Mouse (Mus musculus) limb, embryonic 15.5 days (tissue): ENCODE data around the gene Ccdc102a. TPM values are rescaled to one million over a fixed set of nuclear protein-coding genes. Genes with fewer than 3 reads are reported as not detected.

Experiments used
- ATAC-seq: fragments of 200-750 bp; cut with Nextera tagmentation; 2 replicates; pipeline ENCODE4 v1.8.0; 2017; ENCODE audit warnings: low read depth, moderate TSS enrichment; ENCODE audit not compliant: insufficient number of reproducible peaks, low FRiP score, low TSS enrichment
- H3K27ac ChIP-seq: fragments of 300-500 bp; sonication (generic); 2 replicates; pipeline ENCODE4 v1.5.1; 2015; ENCODE audit warnings: moderate library complexity, mild to moderate bottlenecking, inconsistent platforms
- H3K27me3 ChIP-seq: fragments of 300-500 bp; sonication (generic); 2 replicates; pipeline ENCODE4 v1.6.1; 2015; ENCODE audit warnings: inconsistent platforms
- H3K36me3 ChIP-seq: fragments of 300-500 bp; sonication (generic); 2 replicates; pipeline ENCODE4 v1.6.1; 2015; ENCODE audit warnings: inconsistent platforms
- H3K4me1 ChIP-seq: fragments of 300-500 bp; sonication (generic); 2 replicates; pipeline ENCODE4 v1.6.1; 2015; ENCODE audit warnings: inconsistent platforms
- H3K4me2 ChIP-seq: fragments of 300-500 bp; sonication (generic); 2 replicates; pipeline ENCODE4 v1.6.1; 2015; ENCODE audit warnings: mild to moderate bottlenecking, inconsistent platforms
- H3K4me3 ChIP-seq: fragments of 300-500 bp; sonication (generic); 2 replicates; pipeline ENCODE4 v1.5.1; 2015; ENCODE audit warnings: mild to moderate bottlenecking, inconsistent platforms
- H3K9ac ChIP-seq: fragments of 300-500 bp; sonication (generic); 2 replicates; pipeline ENCODE4 v1.6.1; 2015; ENCODE audit warnings: inconsistent platforms
- H3K9me3 ChIP-seq: fragments of 300-500 bp; sonication (generic); 2 replicates; pipeline ENCODE4 v1.6.1; 2016; ENCODE audit warnings: inconsistent platforms
- WGBS: fragments of 180-500 bp; shearing (Covaris S2); methylation state at CpG from one replicate; pipeline ENCODE4 v1.1.7; 2015; 5-methylcytosine and 5-hydroxymethylcytosine counted together
- polyA plus RNA-seq: library from polyadenylated mRNA; unstranded; fragments of >200 nt; fragmentation: Nextera tagmentation; extraction: Ambion mirVana; gene quantifications from 2 replicates; pipeline ENCODE4 v1.2.1, GENCODE M21; 2015

Gene Ccdc102a
- polyA plus RNA-seq, 1 experiment from 2014 or later: 41.8 TPM

DNA sequence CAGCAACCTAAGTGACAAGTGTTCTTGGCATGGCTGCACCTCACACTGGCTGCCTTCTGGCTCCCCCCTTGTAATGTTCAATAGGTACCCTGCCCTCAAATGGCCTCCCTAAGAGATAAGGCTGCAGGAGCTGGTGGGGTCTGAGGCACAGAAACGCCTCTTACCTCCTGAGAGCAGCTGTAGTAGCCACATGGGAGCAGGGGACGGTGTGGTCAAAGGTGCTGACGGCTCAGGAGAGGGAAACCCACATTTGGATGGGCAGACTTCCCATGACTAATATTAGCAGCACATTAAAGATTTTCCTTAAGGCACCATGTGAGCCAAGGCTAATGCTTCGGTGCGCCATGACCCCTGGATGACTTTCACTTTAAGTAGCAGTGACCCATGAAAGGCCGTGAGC, 17.3 kb downstream of the Ccdc102a start:
- peaks cover 35% of the 10 kb centered on the region for H3K36me3 ChIP-seq
- ATAC-seq: no peak
- H3K27me3 ChIP-seq: no peaks in the 10 kb centered on the region
- peaks cover 59% of the 10 kb centered on the region for H3K4me1 ChIP-seq
- no peak overlapping the region for H3K4me2 ChIP-seq
- WGBS: 19% methylated on average over 6 of the region's 6 CpGs
- H3K9ac ChIP-seq: no peak overlapping the region
- H3K9me3 ChIP-seq: no peaks in the 10 kb centered on the region
- no peak overlapping the region for H3K4me3 ChIP-seq
- no peak overlapping the region for H3K27ac ChIP-seq

DNA sequence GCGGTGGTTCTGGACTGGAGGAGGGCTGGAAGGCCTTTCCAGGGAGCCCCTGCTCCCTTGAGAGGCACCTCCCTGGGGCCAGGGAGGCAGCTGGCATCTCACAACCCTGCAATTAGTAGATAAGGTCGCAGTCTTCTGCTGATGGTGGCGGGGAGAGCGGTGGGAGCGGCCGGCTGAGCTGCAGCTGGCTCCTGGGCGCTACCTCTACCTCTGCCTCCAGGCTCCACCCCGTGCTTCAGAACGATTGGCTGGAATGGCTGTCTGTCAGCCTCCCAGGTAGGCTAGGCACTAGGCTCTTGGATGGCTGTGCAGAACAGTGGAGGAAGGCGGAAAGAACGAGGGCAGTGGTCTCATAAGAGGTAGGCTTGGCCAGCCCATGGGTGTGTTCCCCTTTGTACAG, 18.6 kb downstream of the Ccdc102a start:
- H3K36me3 ChIP-seq: peaks cover 22% of the 10 kb centered on the region
- no peak overlapping the region for H3K27ac ChIP-seq
- no peak overlapping the region for H3K9ac ChIP-seq
- H3K27me3 ChIP-seq: no peaks in the 10 kb centered on the region
- H3K4me3 ChIP-seq: no peak overlapping the region
- WGBS: 19% methylated on average over 11 of the region's 11 CpGs
- peak overlapping the region; percentile 31; the same call in 1 of the 2 replicates for H3K4me2 ChIP-seq
- no peak for ATAC-seq
- no peaks in the 10 kb centered on the region for H3K9me3 ChIP-seq
- peaks cover 53% of the 10 kb centered on the region for H3K4me1 ChIP-seq

DNA sequence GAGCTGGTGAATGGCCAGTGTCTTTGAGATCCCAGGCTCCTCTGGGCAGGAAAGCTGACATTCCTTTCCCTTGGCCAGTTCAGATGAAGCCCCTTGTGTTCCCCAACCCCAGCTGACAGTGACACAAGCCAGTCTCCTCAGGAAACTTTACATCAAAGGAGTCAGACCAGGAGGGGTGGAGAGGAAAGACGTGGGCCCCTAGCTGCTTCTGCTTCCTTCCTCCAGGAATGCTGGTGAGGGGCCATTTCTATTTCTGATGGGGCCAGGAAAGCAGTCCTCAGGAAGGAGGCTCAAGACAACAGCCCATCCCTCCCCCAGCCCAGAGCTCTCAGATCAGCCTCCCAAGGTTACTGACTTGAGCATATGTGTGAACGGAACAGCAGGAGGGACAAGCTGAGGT, 25.0 kb downstream of the Ccdc102a start:
- H3K4me3 ChIP-seq: no peak overlapping the region
- H3K4me1 ChIP-seq: peaks cover 12% of the 10 kb centered on the region
- 24% methylated on average over 2 of the region's 2 CpGs for WGBS
- no peak overlapping the region for H3K9ac ChIP-seq
- no peaks in the 10 kb centered on the region for H3K27me3 ChIP-seq
- H3K9me3 ChIP-seq: no peaks in the 10 kb centered on the region
- no peak overlapping the region for H3K27ac ChIP-seq
- no peaks in the 10 kb centered on the region for H3K36me3 ChIP-seq
- H3K4me2 ChIP-seq: no peak overlapping the region
- ATAC-seq: no peak

DNA sequence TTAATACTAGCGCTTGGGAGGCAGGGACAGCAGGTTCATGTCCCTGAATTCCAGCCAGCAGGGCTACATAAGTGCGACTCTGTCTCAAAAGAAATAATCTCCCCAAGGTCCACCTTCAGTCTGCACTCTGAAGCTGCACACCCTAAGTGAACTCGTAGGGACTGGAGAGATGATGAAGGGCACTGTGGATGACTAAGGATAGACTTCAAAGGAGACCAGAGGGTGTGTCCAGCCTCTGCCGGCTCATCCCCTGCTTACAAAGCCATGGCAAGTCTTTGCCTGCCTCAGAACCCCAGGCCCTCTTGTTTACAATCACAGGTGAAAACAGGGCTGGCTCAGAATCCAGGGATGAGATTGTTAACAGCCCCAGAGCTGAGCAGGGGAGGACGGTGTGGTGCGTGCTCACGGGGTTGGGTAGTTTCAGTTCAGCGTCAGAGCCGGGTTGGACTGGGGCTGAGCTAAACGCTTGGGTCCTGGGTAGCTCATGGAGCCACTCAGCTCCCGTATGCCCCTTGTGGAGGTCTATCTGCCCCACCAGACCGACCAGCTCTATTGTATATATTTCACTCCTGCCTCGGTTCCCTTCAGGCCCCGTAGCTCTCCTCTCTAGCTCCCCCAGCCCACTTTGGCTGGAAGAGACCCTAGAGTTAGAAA, 29.4 kb downstream of the Ccdc102a start:
- H3K4me2 ChIP-seq: peak overlapping the region; percentile 22; the same call in 1 of the 2 replicates
- H3K27me3 ChIP-seq: no peaks in the 10 kb centered on the region
- 30% methylated on average over 14 of the region's 14 CpGs for WGBS
- no peaks in the 10 kb centered on the region for H3K36me3 ChIP-seq
- H3K4me1 ChIP-seq: peaks cover 6% of the 10 kb centered on the region; the same call in 1 of the 2 replicates
- ATAC-seq: 0 out of 2 replicates have a peak, but pooled peaks have one; percentile 33
- no peaks in the 10 kb centered on the region for H3K9me3 ChIP-seq
- peak overlapping the region; percentile 17; the same call in 1 of the 2 replicates for H3K27ac ChIP-seq
- no peak overlapping the region for H3K4me3 ChIP-seq
- H3K9ac ChIP-seq: no peak overlapping the region

DNA sequence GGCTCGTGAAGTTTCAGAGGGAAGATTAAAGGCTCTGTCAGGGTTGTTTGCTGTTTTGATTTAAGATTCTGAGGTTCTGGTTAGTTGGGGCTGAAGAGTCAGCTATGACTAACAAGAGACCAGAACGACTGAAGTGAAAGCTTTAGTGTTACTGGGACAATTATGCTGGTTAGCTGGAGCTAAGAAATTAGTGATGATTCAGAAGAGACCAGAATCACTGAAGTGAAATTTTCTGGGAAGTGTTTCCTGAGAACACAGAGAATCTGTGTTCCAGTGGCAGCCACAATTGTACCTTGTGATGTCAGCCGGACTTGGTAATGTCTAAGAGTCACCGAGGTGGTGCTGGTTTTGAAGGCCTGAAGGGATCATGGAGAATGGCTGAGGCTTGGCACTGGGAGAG, 37.2 kb downstream of the Ccdc102a start:
- H3K27ac ChIP-seq: no peak overlapping the region
- WGBS: 64% methylated on average over 4 of the region's 4 CpGs
- H3K9ac ChIP-seq: no peak overlapping the region
- no peaks in the 10 kb centered on the region for H3K36me3 ChIP-seq
- H3K9me3 ChIP-seq: no peaks in the 10 kb centered on the region
- no peaks in the 10 kb centered on the region for H3K27me3 ChIP-seq
- H3K4me3 ChIP-seq: no peak overlapping the region
- H3K4me1 ChIP-seq: peaks cover 11% of the 10 kb centered on the region
- no peak overlapping the region for H3K4me2 ChIP-seq
- no peak for ATAC-seq

DNA sequence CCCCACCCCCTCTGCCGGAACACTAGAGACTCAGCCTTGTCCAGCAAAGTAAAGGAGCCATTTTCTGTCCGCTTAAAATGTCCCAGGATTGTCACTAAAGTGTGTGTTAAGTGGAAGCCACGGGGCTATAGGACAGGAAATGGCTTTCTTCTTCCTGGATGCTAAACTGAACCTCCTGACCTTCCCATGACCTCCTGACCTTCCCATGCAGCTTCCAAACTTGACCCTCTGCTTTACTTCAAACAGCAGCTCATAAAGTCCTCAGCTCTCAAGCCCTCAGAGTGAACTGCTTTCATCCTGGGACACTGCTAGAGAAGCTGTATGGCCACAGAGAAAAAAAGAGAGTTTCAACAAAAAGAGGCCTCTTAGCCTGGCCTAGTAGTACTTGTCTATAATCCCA, 41.1 kb downstream of the Ccdc102a start:
- H3K9me3 ChIP-seq: no peaks in the 10 kb centered on the region
- peak overlapping the region; percentile 24; the same call in 1 of the 2 replicates for H3K27ac ChIP-seq
- H3K27me3 ChIP-seq: 0 out of 2 replicates have a peak, but pooled peaks cover 10% of the 10 kb centered on the region
- no peak overlapping the region for H3K9ac ChIP-seq
- peak overlapping the region; percentile 62; the same call in 1 of the 2 replicates for H3K4me3 ChIP-seq
- ATAC-seq: no peak
- peaks cover 40% of the 10 kb centered on the region for H3K4me1 ChIP-seq
- H3K36me3 ChIP-seq: no peaks in the 10 kb centered on the region
- H3K4me2 ChIP-seq: no peak overlapping the region
- WGBS: 24% methylated on average over 3 of the region's 3 CpGs

DNA sequence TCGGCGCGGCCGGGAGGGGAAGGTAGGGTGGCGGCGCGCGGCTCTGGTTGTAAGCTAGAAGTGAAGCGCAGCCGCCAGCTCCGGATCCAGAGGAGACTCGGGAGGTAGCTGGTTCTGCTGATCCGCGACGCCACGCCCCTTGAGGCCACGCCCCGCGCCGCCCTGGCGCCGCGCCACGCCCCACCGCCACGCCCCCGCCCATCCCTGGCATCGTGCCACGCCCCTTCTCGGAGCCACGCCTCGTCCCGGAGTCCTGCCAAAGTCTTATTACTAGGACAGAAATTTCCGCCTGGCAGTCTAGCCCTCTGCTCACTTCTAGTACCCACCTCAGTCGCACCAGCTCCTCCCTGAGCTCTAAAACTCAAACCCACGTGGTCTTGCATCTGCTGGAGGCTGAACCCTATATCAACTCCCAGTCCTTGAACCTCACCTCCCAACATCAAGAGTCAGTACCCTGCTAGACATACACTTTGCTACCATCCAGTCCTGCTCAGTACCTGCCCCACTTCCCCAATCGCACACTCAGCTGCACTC, 41.6 kb downstream of the Ccdc102a start, which contains the start of gene Dok4:
Gene Dok4, minus strand, starts transcription at position 134 of the 534 bp plus-strand sequence.
- Histone ChIP-seq H3K9me3 (no peaks in the 10 kb centered on the region), H3K27me3 (0 out of 2 replicates have a peak, but pooled peaks cover 10% of the 10 kb centered on the region), H3K9ac (peak within 1 kb of the TSS; percentile 64), H3K27ac (peak within 1 kb of the TSS; percentile 78), H3K4me1 (peaks cover 45% of the 10 kb centered on the region), H3K36me3 (no peaks in the 10 kb centered on the region), H3K4me2 (peak within 1 kb of the TSS; percentile 91), H3K4me3 (peak within 1 kb of the TSS; percentile 62)
- under 1% methylated on average over 37 of the region's 37 CpGs for WGBS
- peak; percentile 84 for ATAC-seq

DNA sequence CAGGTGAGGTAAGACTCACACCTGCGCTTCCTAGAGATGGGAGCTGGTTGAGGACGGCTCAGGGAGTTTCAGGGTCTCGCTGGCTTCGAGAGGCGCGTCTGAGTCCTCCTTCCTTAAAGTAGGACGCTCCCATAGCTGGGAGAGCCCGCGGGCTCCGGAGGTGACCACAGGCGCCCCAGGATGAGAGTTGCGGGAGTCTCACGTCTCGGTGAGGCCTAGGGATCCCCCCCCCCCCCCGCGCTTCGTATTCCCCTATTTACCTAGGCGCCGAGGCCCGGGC, 42.1 kb downstream of the Ccdc102a start:
- Histone ChIP-seq H3K27ac (peak overlapping the region; percentile 78), H3K4me1 (peaks cover 50% of the 10 kb centered on the region), H3K4me2 (peak overlapping the region; percentile 91)

DNA sequence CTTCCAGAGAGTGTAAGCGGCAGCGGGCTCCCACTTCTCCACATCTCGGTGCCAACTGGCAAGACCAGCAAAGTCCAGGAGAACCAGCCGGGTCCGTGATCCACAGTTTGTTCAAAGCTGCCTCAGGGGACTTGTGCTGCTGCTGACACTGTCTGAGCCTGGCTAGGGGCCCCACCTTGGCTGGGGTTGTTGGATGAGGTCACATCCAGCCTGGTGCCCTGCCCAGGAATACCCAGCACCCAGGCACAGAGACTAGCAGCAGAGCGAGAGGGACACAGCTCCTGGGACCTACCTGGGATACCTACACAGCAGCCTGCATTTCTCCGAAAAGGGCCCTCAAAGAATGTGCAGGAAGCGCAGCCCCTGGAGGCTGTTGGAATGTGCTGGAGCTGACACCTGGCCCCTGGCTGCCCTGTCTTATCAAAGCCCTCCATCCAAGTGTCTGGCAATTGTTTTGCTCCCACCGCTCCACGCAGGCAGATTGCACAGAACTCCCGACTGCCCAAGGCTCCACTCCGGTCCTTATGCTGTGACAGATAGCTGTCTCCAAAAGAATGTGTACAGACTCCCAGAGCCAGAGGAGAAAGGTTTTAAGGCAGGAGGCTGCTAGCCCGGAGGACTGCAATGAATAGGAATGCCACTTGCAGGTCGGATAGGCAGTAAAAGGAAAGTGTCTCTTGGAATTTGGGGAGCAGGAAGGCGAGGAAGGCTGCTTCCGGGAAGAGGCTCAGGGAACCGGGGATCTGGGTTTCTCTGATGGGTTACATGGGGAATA, 42.6 kb downstream of the Ccdc102a start:
- Histone ChIP-seq H3K9ac (peak overlapping the region; percentile 64), H3K27me3 (0 out of 2 replicates have a peak, but pooled peaks cover 10% of the 10 kb centered on the region), H3K4me1 (peaks cover 55% of the 10 kb centered on the region), H3K27ac (peak overlapping the region; percentile 78; the same call in 1 of the 2 replicates), H3K4me2 (peak overlapping the region; percentile 91), H3K9me3 (no peaks in the 10 kb centered on the region), H3K36me3 (no peaks in the 10 kb centered on the region), H3K4me3 (peak overlapping the region; percentile 62)
- WGBS: 9% methylated on average over 17 of the region's 17 CpGs
- ATAC-seq: no peak

More for the DNA sequence above, 42.1 kb downstream of the Ccdc102a start:
- WGBS: under 1% methylated on average over 20 of the region's 20 CpGs
- Histone ChIP-seq H3K36me3 (no peaks in the 10 kb centered on the region), H3K27me3 (0 out of 2 replicates have a peak, but pooled peaks cover 10% of the 10 kb centered on the region), H3K9ac (peak overlapping the region; percentile 64), H3K9me3 (no peaks in the 10 kb centered on the region), H3K4me3 (peak overlapping the region; percentile 62)
- ATAC-seq: no peak

DNA sequence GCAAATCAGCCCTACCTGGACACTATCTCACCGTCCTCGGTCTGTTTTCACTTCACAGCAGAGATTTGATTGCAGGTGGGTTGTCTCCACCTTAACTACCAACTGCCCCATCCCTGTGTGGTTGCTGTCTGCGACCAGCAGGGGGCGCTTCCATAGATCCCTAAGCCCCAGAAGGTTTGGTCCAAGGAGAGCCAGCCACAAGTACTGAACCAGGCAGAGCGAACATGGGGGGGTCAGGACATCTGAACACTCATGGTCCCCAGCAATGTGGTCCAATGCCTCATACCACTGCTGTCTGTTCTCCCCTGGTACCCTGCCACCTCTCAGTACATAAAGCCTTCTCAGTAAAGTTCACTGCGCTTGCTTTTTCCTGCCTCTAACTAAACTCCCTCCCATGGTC, 43.5 kb downstream of the Ccdc102a start:
- Histone ChIP-seq H3K36me3 (no peaks in the 10 kb centered on the region), H3K9me3 (no peaks in the 10 kb centered on the region), H3K4me3 (peak overlapping the region; percentile 62), H3K4me1 (peaks cover 63% of the 10 kb centered on the region), H3K27ac (no peak overlapping the region), H3K4me2 (peak overlapping the region; percentile 91), H3K9ac (no peak overlapping the region), H3K27me3 (0 out of 2 replicates have a peak, but pooled peaks cover 10% of the 10 kb centered on the region)
- ATAC-seq: no peak
- WGBS: 8% methylated on average over 6 of the region's 6 CpGs

DNA sequence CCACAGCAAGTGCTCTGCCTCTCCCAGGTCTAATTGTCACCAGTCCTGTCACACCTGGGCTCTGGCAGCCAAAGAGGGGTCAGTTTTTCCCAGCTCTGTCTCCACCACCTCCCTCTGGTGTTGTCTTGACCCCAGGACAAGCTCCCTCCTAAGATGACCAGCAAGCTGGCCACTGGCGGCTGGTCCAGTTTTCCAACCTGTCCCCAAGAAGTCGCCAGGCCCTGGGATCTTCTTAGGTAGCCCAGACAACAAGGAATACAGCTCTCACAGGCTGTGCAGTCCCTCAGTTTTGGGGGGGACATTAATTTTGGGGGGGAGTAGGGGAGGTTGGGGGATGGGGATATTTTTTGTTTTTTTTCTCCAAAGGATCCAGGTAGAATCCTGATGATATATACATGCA, 45.3 kb downstream of the Ccdc102a start:
- no peak overlapping the region for H3K4me2 ChIP-seq

DNA sequence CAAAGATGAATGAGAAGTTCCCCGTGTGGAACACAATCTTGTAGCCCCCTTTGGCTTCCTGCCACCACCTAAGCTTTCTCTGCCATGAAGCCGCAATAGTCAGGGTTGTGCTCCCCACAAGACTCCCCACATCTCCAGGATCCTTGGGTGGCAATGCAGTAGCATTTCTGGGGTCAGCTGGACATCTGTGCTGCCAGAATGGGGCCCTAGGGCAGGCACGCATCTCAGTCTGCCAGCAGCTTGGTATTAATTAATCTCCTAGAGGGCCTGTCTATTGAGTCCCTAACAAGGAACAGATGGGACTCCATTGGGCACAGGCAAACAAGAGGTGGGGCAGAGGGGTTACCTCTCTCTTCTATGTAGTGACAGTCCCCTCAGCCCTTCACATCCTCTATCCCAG, 45.7 kb downstream of the Ccdc102a start:
- H3K36me3 ChIP-seq: peaks cover 13% of the 10 kb centered on the region
- 25% methylated on average over 3 of the region's 3 CpGs for WGBS
- no peaks in the 10 kb centered on the region for H3K9me3 ChIP-seq
- H3K9ac ChIP-seq: no peak overlapping the region
- no peak overlapping the region for H3K4me2 ChIP-seq
- peaks cover 75% of the 10 kb centered on the region for H3K4me1 ChIP-seq
- H3K4me3 ChIP-seq: no peak overlapping the region
- peak overlapping the region; percentile 80 for H3K27ac ChIP-seq
- no peak for ATAC-seq
- H3K27me3 ChIP-seq: 0 out of 2 replicates have a peak, but pooled peaks cover 10% of the 10 kb centered on the region

More for the DNA sequence above, 45.3 kb downstream of the Ccdc102a start:
- Histone ChIP-seq H3K4me1 (peaks cover 75% of the 10 kb centered on the region), H3K27ac (no peak overlapping the region), H3K9me3 (no peaks in the 10 kb centered on the region), H3K36me3 (peaks cover 9% of the 10 kb centered on the region), H3K4me3 (no peak overlapping the region), H3K9ac (no peak overlapping the region), H3K27me3 (0 out of 2 replicates have a peak, but pooled peaks cover 10% of the 10 kb centered on the region)
- WGBS: 53% methylated on average over 2 of the region's 2 CpGs
- no peak for ATAC-seq
